Mouse (Mus musculus): ENCODE results near the gene Phf1.

- no peak for TF ChIP-seq POLR2A (IDR thresholded peaks at IDR 0.05; ENCODE audit: insufficient read depth, low read length)
- TF ChIP-seq EP300 (IDR thresholded peaks at IDR 0.05; ENCODE audit: insufficient read depth, low read depth, low read length) = no peak
Measured at GRCm38 (mm10) chr17:26949051-26949577, 16.3 kb downstream of the Phf1 start.
